Mouse (Mus musculus) left cerebral cortex, postnatal 14 days (tissue): ENCODE results near the gene Klf7. TPM values are rescaled to one million over a fixed set of nuclear protein-coding genes. Genes with fewer than 3 reads are reported as not detected.

ENCODE experiments used
- DNase-seq, 2 experiments: peaks; one replicate each; pipeline ENCODE4 v3.0.0; 2021 to 2022; ENCODE audit warnings: low spot score in 2 of 2, mixed read lengths in 1 of 2
- intact Hi-C: fragments of 180-260 bp; cut with DNase I; formaldehyde crosslinking; loops from one replicate; pipeline ENCODE4 v1.15.1; 2025
- microRNA-seq, 2 experiments: library from miRNA; unstranded; fragments of <30 nt; microRNA quantifications; one replicate each; pipeline ENCODE4 v1.2.0; 2022
- total RNA-seq, 2 experiments: library from RNA; stranded (reverse); gene quantifications; 2 replicates each; pipeline ENCODE4 v1.2.3; 2021

The Klf7 gene
- total RNA-seq, 2 experiments from 2014 or later: 54.2 to 55.8 TPM

DNA sequence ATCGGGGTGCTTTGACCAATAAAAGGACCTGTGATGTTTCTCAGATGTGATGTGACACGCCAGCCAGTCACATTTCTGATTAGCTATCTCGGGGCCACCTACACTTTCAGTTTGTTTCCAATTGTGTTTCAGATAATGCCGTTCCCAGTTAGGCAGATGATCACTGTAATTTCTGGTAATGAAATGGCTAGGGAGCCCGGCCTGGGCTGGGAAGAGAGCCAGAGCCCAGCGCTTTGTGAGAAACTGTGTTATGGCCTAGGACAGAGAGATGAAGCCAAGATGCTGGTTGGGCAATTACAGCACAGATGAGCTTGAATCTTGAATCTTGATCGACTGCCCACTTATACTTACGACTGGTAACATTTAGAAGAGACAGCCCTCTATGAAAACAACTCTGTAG lies 122.6 kb downstream of the Klf7 start:
- intact Hi-C loops: no loop called here
- no peak for DNase-seq

DNA sequence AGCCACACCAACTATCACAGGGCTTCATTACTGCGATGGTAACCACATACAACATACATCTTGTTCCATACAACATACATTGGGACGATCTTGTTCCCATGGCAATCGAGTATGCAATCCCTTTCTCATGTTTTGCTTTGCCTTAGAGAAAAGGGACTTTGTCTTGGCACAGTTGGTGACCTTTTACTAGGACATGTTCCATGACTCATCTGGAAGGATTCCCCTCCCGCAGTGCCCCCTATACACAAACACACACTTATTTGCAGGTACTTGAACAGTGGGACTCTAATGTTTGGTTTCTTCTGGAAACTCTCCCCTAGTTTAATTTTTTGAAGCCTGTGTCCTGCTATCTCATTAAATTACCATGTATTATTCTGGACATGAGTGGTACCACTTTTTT lies 123.2 kb downstream of the Klf7 start:
- intact Hi-C loops: no loop called here
- no peak for DNase-seq

DNA sequence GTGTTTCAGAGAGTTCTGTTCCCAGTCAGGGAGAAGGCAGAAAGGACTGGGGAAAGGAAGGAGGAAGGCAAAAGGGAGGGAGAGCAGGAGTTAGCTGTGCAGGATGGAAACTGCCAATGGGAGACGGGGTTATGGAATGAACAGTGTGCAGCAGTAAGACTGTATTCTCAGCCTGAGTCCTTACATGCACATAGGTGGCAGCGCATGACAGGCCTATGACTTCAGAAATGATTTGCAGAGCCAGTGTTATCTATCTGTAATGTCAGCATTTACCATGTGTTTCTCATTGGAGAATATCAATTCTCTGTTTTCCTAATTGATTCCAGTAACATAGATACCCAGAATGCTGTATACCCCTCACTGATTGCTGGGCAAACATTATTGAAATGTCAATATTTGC lies 123.9 kb downstream of the Klf7 start:
- no peak for DNase-seq

DNA sequence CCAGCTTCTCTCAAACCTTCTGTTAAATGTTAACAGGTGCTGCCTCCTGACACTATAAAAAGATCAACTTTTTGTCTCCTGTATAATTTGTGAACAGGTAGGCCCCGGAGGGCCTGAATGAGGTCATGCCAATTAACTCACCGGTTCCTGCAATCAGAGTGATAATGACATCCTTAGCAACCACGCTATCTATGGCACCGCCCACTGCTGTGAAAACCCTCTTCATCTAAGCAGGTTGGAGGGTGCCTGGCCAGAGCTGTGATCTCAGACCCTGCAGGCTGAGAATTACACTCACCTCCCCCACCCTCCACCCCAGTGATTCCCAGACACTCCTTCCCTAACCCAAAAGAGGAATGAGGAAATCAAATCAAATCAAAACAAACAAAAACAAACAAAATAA lies 126.3 kb downstream of the Klf7 start:
- intact Hi-C loops: no loop called here
- no peak for DNase-seq

More for the DNA sequence above, 123.9 kb downstream of the Klf7 start:
- intact Hi-C loops: no loop called here

DNA sequence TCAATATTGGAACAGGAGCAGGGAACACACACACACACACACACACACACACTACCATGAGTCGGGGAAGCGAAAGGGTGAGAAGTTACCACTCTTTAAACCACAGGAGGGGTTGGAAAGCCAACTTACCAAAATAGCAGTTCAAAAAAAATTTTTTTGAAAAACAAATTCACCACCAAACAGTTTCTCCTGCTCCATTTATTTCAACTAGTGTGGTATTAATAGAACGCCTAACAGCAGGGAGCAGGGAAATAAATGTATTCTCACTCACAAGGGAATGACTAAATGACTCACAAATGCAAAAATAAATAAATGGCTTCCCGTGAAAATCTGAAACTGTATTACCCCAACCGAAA lies 127.0 kb downstream of the Klf7 start:
- intact Hi-C loops: no loop called here
- DNase-seq: peak in 1 of 2 experiments; percentile 48

DNA sequence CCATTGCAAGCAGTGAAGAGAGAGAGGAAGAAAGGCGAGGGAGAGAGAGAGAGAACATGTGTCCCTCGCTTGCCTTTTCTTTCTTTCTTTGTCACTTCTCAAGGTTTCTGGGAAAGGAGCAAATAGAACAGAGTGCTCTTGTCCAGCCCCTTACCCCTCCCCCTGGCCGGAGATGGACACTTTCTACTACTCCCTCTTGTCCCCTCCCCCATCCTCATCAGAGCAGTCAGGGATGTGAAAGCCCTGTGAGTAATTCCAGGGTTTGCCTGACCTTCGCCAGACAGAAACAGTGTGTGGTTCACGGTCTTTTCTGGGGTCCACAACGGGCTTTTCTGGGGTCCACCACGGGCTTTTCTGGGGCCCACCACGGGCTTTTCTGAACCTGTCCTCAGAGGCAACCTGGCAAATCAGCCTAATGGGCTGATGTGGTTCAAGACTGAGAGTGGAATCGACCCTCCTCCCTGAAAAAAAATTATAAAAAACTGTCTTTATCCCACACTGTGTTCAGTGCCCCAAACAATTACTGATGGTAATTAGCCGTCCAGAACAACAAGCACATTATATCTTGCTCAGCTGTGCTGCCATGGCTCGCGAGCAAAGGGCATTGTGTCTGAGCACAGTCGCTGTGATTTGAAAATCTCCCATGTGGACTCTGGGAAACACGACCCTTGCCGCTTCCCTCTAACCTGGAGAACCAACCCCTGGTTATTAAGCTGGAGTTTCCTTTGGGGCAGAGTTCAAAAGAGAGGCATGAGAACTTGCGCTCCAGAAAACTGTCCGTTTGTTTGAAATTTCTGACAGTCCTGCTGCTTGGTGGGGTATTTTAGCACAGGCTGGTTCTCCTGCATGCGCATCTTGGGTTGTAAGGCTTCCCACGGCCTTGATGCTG lies 127.6 kb downstream of the Klf7 start:
- peak; percentile 37 to 72 for DNase-seq
- intact Hi-C loops: no loop called here

- intact Hi-C loops: no loop called here
- no peak for DNase-seq
These were observed 129.6 kb downstream of the Klf7 start for GRCm38 (mm10) chr1:63992506-63992905.

GRCm38 (mm10) chr1:63990416-63990815 lies 131.7 kb downstream of the Klf7 start:
- no peak for DNase-seq
- intact Hi-C loops: no loop called here

- intact Hi-C loops: no loop called here
These were observed 141.3 kb downstream of the Klf7 start for GRCm38 (mm10) chr1:63980733-63981132.

More at GRCm38 (mm10) chr1:63980733-63981132, 141.3 kb downstream of the Klf7 start:
- no peak for DNase-seq

Small RNAs within 50 kb of the gene (microRNA-seq; reads per million reads assigned to microRNA genes)
- gene Mir6899: 0.79 to 1.7 reads per million in 2 experiments
